Mouse (Mus musculus): ENCODE results near the gene Mettl5. TPM values are rescaled to one million over a fixed set of nuclear protein-coding genes. Genes with fewer than 3 reads are reported as not detected.

Mettl5 gene
- total and polyA plus RNA-seq, 3 experiments: 19.6 to 42.2 (median 40.4) TPM

DNA sequence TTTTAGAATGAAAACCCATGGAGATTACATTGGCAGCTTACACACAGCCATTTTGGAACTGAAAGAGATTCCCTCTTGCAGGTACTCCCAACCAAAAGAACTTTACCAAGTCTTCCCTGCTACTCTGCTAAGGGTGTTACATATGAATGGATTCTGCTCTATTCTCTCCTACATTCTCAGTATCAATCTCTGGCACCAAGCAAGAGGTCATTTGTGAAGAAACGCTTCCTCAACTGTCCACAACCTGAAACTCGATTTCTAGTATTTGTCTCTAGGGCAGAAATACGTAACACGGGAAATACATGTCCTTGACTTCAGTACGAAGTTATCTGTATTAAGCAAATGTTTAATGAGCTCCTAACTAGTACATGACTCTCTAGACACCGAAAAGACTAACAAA is 834 bp downstream of the Mettl5 start:
- Histone ChIP-seq H3K9ac (ENCODE audit: insufficient read depth, low read depth) (peak overlapping the region; percentile 90), H3K4me1 (ENCODE audit: control insufficient read depth in 1 of 2, insufficient read depth in 2 of 2) (peaks cover 0 to 12% of the 10 kb centered on the region in 2 experiments; a peak in 2 of 4 replicates), H3K79me2 (replicated peaks; ENCODE audit: control insufficient read depth, extremely low read depth, insufficient read depth, poor library complexity, severe bottlenecking) (peaks cover 21% of the 10 kb centered on the region), H3K4me3 (replicated peaks in 1 of 3; ENCODE audit: low read depth in 2 of 3, low read length in 2 of 3, poor library complexity in 1 of 3) (peak overlapping the region; percentile 71 to 77 (median 77)), H3K9me3 (replicated peaks; ENCODE audit: low read length) (no peaks in the 10 kb centered on the region), H3K4me2 (ENCODE audit: insufficient read depth, low read depth, poor library complexity, severe bottlenecking) (peak overlapping the region; percentile 86), H3K27ac (ENCODE audit: insufficient read depth, low read depth) (no peak overlapping the region), H3K27me3 (replicated peaks) (no peaks in the 10 kb centered on the region), H3K36me3 (replicated peaks in 1 of 2; ENCODE audit: control insufficient read depth in 1 of 2, insufficient read depth in 1 of 2, low read length in 1 of 2) (peaks cover 3 to 15% of the 10 kb centered on the region in 2 experiments)
- TF ChIP-seq SMC3 (IDR thresholded peaks at IDR 0.05; ENCODE audit: low read depth, low read length) (no peak), IRF4 (IDR thresholded peaks at IDR 0.05; ENCODE audit: low read depth, low read length) (no peak), RAD21 (IDR thresholded peaks at IDR 0.05; ENCODE audit: low read depth, low read length) (no peak), JUND (conservative IDR thresholded peaks at IDR 0.05; ENCODE audit: low read depth, low read length) (no peak)
- in situ Hi-C loops (cut with MboI; ENCODE audit: low pct_ligation_motif_present, low pct_unique_long_range_greater_than_20kb, low sequenced_read_pairs): no loop called here
- dilution Hi-C loops (cut with MboI; ENCODE audit: extremely low pct_ligation_motif_present, extremely low pct_unique_long_range_greater_than_20kb, low sequenced_read_pairs): no loop called here
- DNase-seq (ENCODE audit: extremely low read depth): peak; percentile 9

DNA sequence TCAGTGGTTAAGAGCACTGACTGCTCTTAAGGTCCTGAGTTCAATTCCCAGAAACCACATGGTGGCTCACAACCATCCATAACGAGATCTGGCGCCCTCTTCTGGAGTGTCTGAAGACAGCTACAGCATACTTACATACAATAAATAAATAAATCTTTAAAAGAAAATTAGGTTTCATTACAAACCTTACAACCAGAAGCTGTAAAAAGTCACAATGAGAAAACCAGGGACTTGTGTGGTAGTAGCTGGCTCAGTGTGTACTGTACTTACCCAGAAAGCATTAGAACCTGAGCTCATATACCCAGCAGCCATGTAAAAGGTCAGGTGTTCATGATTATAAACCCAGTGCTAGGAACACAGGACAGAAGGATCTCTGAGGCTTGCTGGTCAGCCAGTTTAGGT is 1.4 kb downstream of the Mettl5 start:
- Histone ChIP-seq H3K9me3 (replicated peaks; ENCODE audit: low read length) (no peaks in the 10 kb centered on the region), H3K27ac (ENCODE audit: insufficient read depth, low read depth) (no peak overlapping the region), H3K4me2 (ENCODE audit: insufficient read depth, low read depth, poor library complexity, severe bottlenecking) (peak overlapping the region; percentile 86), H3K27me3 (replicated peaks) (no peaks in the 10 kb centered on the region), H3K79me2 (replicated peaks; ENCODE audit: control insufficient read depth, extremely low read depth, insufficient read depth, poor library complexity, severe bottlenecking) (peaks cover 21% of the 10 kb centered on the region), H3K4me1 (ENCODE audit: control insufficient read depth in 1 of 2, insufficient read depth in 2 of 2) (peaks cover 0 to 12% of the 10 kb centered on the region in 2 experiments; a peak in 2 of 4 replicates), H3K9ac (ENCODE audit: insufficient read depth, low read depth) (peak overlapping the region; percentile 90; the same call in 1 of the 2 replicates), H3K4me3 (replicated peaks in 1 of 3; ENCODE audit: low read depth in 2 of 3, low read length in 2 of 3, poor library complexity in 1 of 3) (peak overlapping the region; percentile 71 to 77 (median 77)), H3K36me3 (replicated peaks in 1 of 2; ENCODE audit: control insufficient read depth in 1 of 2, insufficient read depth in 1 of 2, low read length in 1 of 2) (peaks cover 3 to 21% of the 10 kb centered on the region in 2 experiments)
- DNase-seq (ENCODE audit: extremely low read depth): no peak
- in situ Hi-C loops (cut with MboI; ENCODE audit: low pct_ligation_motif_present, low pct_unique_long_range_greater_than_20kb, low sequenced_read_pairs) (no loop called here), dilution Hi-C loops (cut with MboI; ENCODE audit: extremely low pct_ligation_motif_present, extremely low pct_unique_long_range_greater_than_20kb, low sequenced_read_pairs) (no loop called here)
- TF ChIP-seq PAX5 (IDR thresholded peaks at IDR 0.05; ENCODE audit: low read length) (no peak), CTCF (conservative IDR thresholded peaks at IDR 0.05 in 1 of 2, IDR thresholded peaks at IDR 0.05 in 1 of 2; ENCODE audit: low read depth in 2 of 2, low read length in 2 of 2) (peak; percentile 33 to 52), MYC (IDR thresholded peaks at IDR 0.05; ENCODE audit: low read depth, low read length) (0 out of 2 replicates have a peak, but pooled peaks have one; percentile 50), MAX (IDR thresholded peaks at IDR 0.05; ENCODE audit: low read length) (no peak)

DNA sequence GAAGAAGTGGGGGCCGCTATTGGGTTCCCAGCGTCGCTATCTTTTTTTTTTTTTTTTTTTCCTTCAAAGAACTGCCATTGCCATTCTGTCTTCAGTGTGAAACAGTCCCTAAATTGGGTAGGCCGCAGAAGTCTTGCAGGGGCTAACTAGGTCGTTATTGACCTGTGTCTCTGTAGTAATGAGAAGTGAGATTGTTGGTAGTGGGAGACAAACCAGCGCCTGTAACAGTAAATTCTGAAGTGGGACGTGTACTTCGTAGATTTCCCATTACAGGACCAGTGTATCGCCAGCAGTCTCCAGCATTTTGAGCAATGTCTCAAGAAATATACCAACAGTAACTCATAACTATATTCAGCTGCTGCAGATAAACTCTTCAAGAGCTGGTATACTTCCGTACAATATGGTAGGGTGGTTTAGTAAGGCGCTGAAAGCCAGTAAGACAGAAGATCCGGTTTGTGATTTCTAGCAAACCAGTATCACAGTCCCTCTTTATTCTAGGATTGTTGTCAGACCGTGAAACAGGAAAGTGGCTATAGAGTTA is 23.2 kb downstream of the Mettl5 start:
- dilution Hi-C loops (cut with MboI; ENCODE audit: extremely low pct_ligation_motif_present, extremely low pct_unique_long_range_greater_than_20kb, low sequenced_read_pairs) (no loop called here), in situ Hi-C loops (cut with MboI; ENCODE audit: low pct_ligation_motif_present, low pct_unique_long_range_greater_than_20kb, low sequenced_read_pairs) (no loop called here)
- peak overlapping the region; percentile 25 for H3K4me2 ChIP-seq (ENCODE audit: insufficient read depth, low read depth, poor library complexity, severe bottlenecking)
- peak overlapping the region; percentile 80 to 96 (median 92) for H3K4me3 ChIP-seq (replicated peaks in 1 of 3; ENCODE audit: low read depth in 2 of 3, low read length in 2 of 3, poor library complexity in 1 of 3)
- no peaks in the 10 kb centered on the region for H3K27me3 ChIP-seq (replicated peaks)
- peaks cover 0 to 23% of the 10 kb centered on the region in 2 experiments; a peak in 3 of 4 replicates for H3K4me1 ChIP-seq (ENCODE audit: control insufficient read depth in 1 of 2, insufficient read depth in 2 of 2)
- TF ChIP-seq IRF4 (IDR thresholded peaks at IDR 0.05; ENCODE audit: low read depth, low read length): no peak
- no peak for TF ChIP-seq MEF2A (IDR thresholded peaks at IDR 0.05; ENCODE audit: borderline replicate concordance, low read depth, low read length)
- TF ChIP-seq GABPA (IDR thresholded peaks at IDR 0.05; ENCODE audit: insufficient replicate concordance, low read depth, low read length): no peak
- TF ChIP-seq MAFK (IDR thresholded peaks at IDR 0.05; ENCODE audit: insufficient replicate concordance, low read length): no peak
- TF ChIP-seq RCOR1 (conservative IDR thresholded peaks at IDR 0.05; ENCODE audit: low read depth, low read length): no peak
- TF ChIP-seq MAZ (IDR thresholded peaks at IDR 0.05; ENCODE audit: low read depth, low read length): no peak
- TF ChIP-seq MXI1 (IDR thresholded peaks at IDR 0.05; ENCODE audit: low read depth, low read length): no peak; the same call in 1 of the 2 replicates
- TF ChIP-seq PAX5 (IDR thresholded peaks at IDR 0.05; ENCODE audit: low read length): no peak
- TF ChIP-seq NRF1 (IDR thresholded peaks at IDR 0.05; ENCODE audit: low read depth, low read length): no peak
- no peak for TF ChIP-seq MYC (IDR thresholded peaks at IDR 0.05; ENCODE audit: low read depth, low read length)
- TF ChIP-seq CHD1 (IDR thresholded peaks at IDR 0.05; ENCODE audit: low read depth, low read length): peak; percentile 81; the same call in 1 of the 2 replicates
- peak; percentile 72; the same call in 1 of the 2 replicates for TF ChIP-seq ZNF384 (IDR thresholded peaks at IDR 0.05; ENCODE audit: low read depth, low read length)
- no peak for TF ChIP-seq CHD2 (IDR thresholded peaks at IDR 0.05; ENCODE audit: low read length)
- 0 out of 2 replicates have a peak, but pooled peaks have one; percentile 52 for TF ChIP-seq SIN3A (IDR thresholded peaks at IDR 0.05; ENCODE audit: low read length)
- H3K9me3 ChIP-seq (replicated peaks; ENCODE audit: low read length): no peaks in the 10 kb centered on the region
- peak overlapping the region; percentile 81 for H3K27ac ChIP-seq (ENCODE audit: insufficient read depth, low read depth)
- peak overlapping the region; percentile 100 for H3K9ac ChIP-seq (ENCODE audit: insufficient read depth, low read depth)
- peaks cover 5 to 19% of the 10 kb centered on the region in 2 experiments for H3K36me3 ChIP-seq (replicated peaks in 1 of 2; ENCODE audit: control insufficient read depth in 1 of 2, insufficient read depth in 1 of 2, low read length in 1 of 2)
- H3K79me2 ChIP-seq (replicated peaks; ENCODE audit: control insufficient read depth, extremely low read depth, insufficient read depth, poor library complexity, severe bottlenecking): peaks cover 36% of the 10 kb centered on the region
- DNase-seq (ENCODE audit: extremely low read depth): peak; percentile 18

Data from CH12.LX (cell line).